Mouse (Mus musculus) midbrain, embryonic 15.5 days (tissue): Measurements from ENCODE around the gene Rpl32. TPM values are rescaled to one million over a fixed set of nuclear protein-coding genes. Genes with fewer than 3 reads are reported as not detected.
A peak's percentile ranks its signal among the peaks of the same experiment; 100 is the strongest.

Experiments
- ATAC-seq: fragments of 200-750 bp; cut with Nextera tagmentation; replicated peaks from 2 replicates; pipeline ENCODE4 v1.8.0; 2017; ENCODE audit warnings: moderate TSS enrichment
- H3K27ac ChIP-seq: fragments of 300-500 bp; sonication (generic); 2 replicates; pipeline ENCODE4 v1.5.1; 2015; ENCODE audit warnings: mild to moderate bottlenecking, inconsistent platforms
- H3K27me3 ChIP-seq: fragments of 300-500 bp; sonication (generic); replicated peaks from 2 replicates; pipeline ENCODE4 v1.6.1; 2015; ENCODE audit warnings: inconsistent platforms
- H3K36me3 ChIP-seq: fragments of 300-500 bp; sonication (generic); replicated peaks from 2 replicates; pipeline ENCODE4 v1.6.1; 2015; ENCODE audit warnings: inconsistent platforms
- H3K4me1 ChIP-seq: fragments of 300-500 bp; sonication (generic); 2 replicates; pipeline ENCODE4 v1.6.1; 2015; ENCODE audit warnings: inconsistent platforms
- H3K4me2 ChIP-seq: fragments of 300-500 bp; sonication (generic); 2 replicates; pipeline ENCODE4 v1.6.1; 2015; ENCODE audit warnings: inconsistent platforms, mild to moderate bottlenecking, moderate library complexity
- H3K4me3 ChIP-seq: fragments of 300-500 bp; sonication (generic); 2 replicates; pipeline ENCODE4 v1.5.1; 2015; ENCODE audit warnings: mild to moderate bottlenecking, inconsistent platforms
- H3K9ac ChIP-seq: fragments of 300-500 bp; sonication (generic); 2 replicates; pipeline ENCODE4 v1.6.1; 2015; ENCODE audit warnings: mild to moderate bottlenecking, inconsistent platforms
- H3K9me3 ChIP-seq: fragments of 300-500 bp; sonication (generic); 2 replicates; pipeline ENCODE4 v1.6.1; 2016; ENCODE audit warnings: inconsistent platforms
- WGBS: fragments of 180-500 bp; shearing (Covaris S2); methylation state at CpG from one replicate; pipeline ENCODE4 v1.1.7; 2015; ENCODE audit warnings: mixed read lengths; 5-methylcytosine and 5-hydroxymethylcytosine counted together
- polyA plus RNA-seq: library from polyadenylated mRNA; unstranded; fragments of >200 nt; fragmentation: Nextera tagmentation; extraction: Ambion mirVana; gene quantifications from 2 replicates; pipeline ENCODE4 v1.2.1, GENCODE M21; 2015

Rpl32 gene
- polyA plus RNA-seq, 1 experiment from 2014 or later = 890 TPM

DNA sequence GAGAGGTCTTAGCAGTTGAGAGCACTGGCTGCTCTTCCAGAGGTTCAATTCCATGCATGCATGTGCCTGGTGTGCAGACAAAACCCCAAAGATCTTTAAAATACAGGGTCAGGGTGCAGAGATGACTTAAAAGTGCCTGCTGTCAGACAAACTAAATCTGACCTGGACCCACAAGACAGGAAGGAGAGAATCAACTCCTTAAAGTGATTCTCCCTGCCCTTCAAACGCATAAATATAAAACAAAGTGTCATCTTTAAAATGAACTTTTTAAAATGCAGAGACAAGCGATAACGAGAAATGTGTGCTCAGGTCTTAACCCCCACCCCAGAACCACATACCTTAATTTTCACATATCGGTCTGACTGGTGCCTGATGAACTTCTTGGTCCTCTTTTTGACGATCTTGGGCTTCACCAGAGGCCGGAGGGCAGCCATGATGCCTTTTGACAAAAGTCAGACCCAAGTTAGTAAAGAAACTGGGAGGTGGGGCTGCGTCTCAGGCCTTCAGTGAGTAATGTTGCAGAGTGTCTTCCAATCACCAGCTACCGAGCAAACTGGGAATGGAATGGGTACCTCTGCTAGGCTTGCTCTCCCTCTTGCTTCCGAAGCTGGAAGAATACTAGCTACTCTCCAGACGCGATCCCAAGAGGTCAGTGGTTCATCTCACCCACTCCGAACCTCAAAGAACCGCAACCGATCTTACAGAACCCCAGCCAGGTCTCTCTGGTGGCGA is 917 bp downstream of the Rpl32 start:
- ATAC-seq = 0 out of 2 replicates have a peak, but pooled peaks have one; percentile 1
- H3K4me3 ChIP-seq = peak overlapping the region; percentile 75
- H3K9me3 ChIP-seq = no peaks in the 10 kb centered on the region
- H3K4me1 ChIP-seq = peaks cover 22% of the 10 kb centered on the region
- H3K9ac ChIP-seq = peak overlapping the region; percentile 87
- H3K27me3 ChIP-seq = no peaks in the 10 kb centered on the region
- peak overlapping the region; percentile 83 for H3K4me2 ChIP-seq
- 5% methylated on average over 15 of the region's 15 CpGs for WGBS
- H3K36me3 ChIP-seq = peaks cover 7% of the 10 kb centered on the region
- peak overlapping the region; percentile 92 for H3K27ac ChIP-seq

DNA sequence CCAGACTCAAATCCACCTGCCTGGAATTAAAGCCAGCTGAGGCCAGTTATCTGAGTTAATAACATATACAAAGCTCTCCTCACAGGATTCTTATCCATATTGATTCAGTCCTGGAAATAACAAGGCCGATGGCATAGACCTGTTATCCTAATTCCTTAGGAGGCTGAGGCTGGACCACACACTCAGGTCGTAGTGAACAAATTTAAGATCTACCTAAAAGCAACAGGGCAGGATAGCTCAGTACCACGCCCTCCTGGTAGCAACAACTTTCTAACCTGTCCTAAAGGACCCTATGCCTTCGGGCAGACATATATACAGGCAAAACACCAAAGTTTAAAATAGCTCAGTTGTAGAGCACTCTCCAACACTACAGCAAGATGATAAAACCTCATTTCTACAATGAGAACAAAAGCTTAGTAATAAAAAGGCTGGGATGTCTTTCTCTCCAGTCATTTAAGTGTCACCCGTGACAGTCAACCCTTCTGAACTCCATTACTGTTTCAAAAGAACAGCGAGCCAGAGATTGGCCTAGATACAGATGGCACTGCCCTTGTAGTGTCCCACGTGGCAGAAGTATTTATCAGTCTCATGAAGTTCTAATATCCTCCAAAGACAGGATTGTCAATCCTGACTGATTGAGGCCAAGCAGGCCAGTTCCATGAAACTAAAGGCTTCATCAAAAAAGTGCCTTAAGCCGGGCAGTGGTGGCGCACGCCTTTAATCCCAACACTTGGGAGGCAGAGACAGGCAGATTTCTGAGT is 3.9 kb downstream of the Rpl32 start:
- no peak overlapping the region for H3K9ac ChIP-seq
- H3K4me2 ChIP-seq = no peak overlapping the region
- H3K36me3 ChIP-seq = peaks cover 26% of the 10 kb centered on the region
- ATAC-seq = no peak
- WGBS = 67% methylated on average over 10 of the region's 10 CpGs
- peaks cover 22% of the 10 kb centered on the region for H3K4me1 ChIP-seq
- no peaks in the 10 kb centered on the region for H3K27me3 ChIP-seq
- H3K9me3 ChIP-seq = no peaks in the 10 kb centered on the region
- no peak overlapping the region for H3K27ac ChIP-seq
- H3K4me3 ChIP-seq = no peak overlapping the region

DNA sequence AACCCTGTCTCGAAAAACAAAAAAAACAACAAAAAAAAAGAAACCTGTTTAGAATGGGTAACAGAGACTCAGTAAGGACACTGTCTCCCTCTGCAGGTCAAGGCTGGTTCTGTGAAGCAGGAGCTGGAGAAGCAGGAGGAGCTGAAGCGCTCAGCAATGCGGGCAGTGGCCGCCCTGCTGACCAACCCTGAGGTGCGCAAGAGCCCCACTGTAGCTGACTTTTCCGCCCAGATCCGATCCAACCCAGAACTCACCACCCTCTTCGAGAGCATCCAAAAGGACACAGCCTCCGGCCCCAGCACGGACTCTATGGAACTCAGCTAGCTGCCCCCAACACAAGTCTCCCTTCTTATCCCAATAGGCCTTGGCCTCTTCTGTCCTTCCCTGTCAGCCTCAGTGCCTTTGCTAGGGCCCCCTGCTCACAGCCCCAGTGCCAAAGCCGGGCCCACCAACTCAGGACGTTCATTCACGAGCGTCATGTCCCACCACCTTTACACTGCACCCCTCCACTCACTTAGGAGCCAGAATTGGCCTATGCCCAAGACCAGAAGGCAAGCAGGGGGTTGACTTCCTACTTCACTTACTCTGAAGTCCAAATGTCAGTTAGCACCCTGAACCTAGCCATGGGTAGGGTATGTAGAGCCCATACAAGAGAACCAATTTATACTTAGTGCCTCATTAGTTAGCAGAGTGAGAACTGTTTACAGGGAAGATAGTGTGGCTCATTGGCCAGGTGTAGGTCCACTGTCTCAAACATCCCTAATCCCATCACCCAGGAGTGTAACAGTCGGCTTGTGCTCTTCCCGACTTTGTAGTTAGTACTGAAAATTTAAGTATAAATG is 4.8 kb downstream of the Rpl32 start:
- Histone ChIP-seq H3K9ac (no peak overlapping the region), H3K4me2 (no peak overlapping the region), H3K36me3 (peaks cover 30% of the 10 kb centered on the region), H3K4me3 (no peak overlapping the region), H3K9me3 (no peaks in the 10 kb centered on the region), H3K27me3 (no peaks in the 10 kb centered on the region), H3K27ac (no peak overlapping the region), H3K4me1 (peaks cover 22% of the 10 kb centered on the region)
- 48% methylated on average over 16 of the region's 16 CpGs for whole genome bisulfite sequencing
- ATAC-seq = no peak

DNA sequence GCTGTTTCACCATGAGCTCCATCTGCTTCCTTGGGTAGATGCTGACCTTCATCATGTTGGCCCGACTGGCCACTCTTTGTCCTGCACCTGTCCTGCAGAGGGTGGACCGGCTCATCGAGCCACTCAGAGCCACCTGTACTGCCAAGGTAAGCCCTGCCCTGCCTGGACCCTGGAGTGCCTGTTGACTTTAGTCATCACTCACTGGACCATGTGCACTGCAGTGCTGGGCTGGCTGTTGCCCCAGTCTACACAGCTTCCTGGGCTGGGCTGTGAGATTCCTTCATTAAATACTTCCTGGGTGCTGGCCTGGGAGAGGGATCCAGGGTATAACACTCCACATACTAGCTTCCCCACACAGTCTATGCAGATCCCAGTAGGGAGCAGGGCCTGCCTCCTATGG is 6.7 kb downstream of the Rpl32 start:
- Histone ChIP-seq H3K4me2 (no peak overlapping the region), H3K9me3 (no peaks in the 10 kb centered on the region), H3K36me3 (peaks cover 46% of the 10 kb centered on the region), H3K27me3 (no peaks in the 10 kb centered on the region), H3K4me1 (peaks cover 13% of the 10 kb centered on the region), H3K9ac (no peak overlapping the region), H3K27ac (no peak overlapping the region), H3K4me3 (no peak overlapping the region)
- ATAC-seq = no peak
- WGBS = 97% methylated on average over 3 of the region's 3 CpGs

DNA sequence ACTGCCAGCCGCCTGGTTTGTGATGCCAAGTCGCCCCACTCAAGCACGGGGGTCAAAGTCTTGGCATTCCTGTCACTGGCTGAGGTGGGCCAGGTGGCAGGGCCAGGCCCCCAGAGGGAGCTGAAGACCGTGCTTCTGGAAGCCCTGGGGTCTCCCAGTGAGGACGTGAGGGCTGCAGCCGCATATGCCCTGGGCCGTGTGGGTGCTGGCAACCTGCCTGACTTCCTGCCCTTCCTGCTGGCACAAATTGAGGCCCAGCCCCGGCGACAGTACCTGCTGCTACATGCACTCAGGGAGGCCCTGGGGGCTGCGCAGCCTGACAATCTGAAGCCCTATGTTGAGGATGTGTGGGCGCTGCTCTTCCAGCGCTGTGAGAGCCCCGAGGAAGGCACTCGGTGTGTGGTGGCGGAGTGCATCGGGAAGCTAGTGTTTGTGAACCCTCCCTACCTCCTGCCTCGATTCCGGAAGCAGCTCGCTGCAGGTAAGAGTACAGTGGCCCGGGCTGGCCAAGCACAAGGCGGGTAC is 15.8 kb downstream of the Rpl32 start:
- Histone ChIP-seq H3K4me3 (no peak overlapping the region), H3K36me3 (peaks cover 59% of the 10 kb centered on the region), H3K4me1 (no peaks in the 10 kb centered on the region), H3K9me3 (no peaks in the 10 kb centered on the region), H3K27ac (no peak overlapping the region), H3K27me3 (no peaks in the 10 kb centered on the region), H3K4me2 (no peak overlapping the region), H3K9ac (no peak overlapping the region)
- ATAC-seq = no peak
- 92% methylated on average over 21 of the region's 21 CpGs for WGBS

DNA sequence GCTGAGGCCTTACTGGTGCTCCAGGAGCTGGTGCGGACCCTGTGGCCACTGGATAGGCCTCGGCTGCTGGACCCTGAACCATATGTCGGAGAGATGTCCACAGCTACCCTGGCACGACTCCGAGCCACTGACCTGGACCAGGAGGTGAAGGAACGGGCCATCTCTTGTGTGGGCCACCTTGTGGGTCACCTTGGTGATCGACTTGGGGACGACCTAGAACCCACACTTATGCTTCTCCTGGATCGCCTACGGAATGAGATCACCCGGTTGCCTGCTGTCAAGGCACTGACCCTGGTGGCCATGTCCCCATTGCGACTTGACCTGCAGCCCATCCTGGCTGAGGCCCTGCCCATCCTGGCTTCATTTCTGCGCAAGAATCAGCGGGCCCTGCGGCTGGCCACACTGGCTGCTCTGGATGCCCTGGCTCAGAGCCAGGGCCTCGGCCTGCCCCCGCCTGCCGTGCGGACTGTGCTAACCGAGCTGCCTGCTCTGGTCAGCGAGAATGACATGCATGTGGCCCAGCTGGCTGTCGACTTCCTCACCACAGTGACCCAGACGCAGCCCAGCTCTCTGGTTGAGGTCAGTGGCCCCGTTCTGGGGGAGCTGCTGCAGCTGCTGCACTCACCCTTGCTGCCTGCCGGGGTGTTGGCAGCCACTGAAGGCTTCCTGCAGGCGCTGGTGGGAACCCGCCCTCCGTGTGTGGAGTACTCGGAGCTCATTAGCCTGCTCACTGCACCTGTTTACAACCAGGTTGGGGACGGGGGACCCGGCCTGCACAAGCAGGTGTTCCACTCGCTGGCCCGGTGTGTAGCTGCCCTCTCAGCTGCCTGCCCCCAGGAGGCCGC is 16.5 kb downstream of the Rpl32 start:
- H3K4me1 ChIP-seq = no peaks in the 10 kb centered on the region
- no peaks in the 10 kb centered on the region for H3K27me3 ChIP-seq
- no peak overlapping the region for H3K9ac ChIP-seq
- WGBS = 90% methylated on average over 34 of the region's 34 CpGs
- H3K4me2 ChIP-seq = no peak overlapping the region
- no peak for ATAC-seq
- H3K36me3 ChIP-seq = peaks cover 61% of the 10 kb centered on the region
- H3K27ac ChIP-seq = no peak overlapping the region
- H3K9me3 ChIP-seq = no peaks in the 10 kb centered on the region
- H3K4me3 ChIP-seq = no peak overlapping the region

DNA sequence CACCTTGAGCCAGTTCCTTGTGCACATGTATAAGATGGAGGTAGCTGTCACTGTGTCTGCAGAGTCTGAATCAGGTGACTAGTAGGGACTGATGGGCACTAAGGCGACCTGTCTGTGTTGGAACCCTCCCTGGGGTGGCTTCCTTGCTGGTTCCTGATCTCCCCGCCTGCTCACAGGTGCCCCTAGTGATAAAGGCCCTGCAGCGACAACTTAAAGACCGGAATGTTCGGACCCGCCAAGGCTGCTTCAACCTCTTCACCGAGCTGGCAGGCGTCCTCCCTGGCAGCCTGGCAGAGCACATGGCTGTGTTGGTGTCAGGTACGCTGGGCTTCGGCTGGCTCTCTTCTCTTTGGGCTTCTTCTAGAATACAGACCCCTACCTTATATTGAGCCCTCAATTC is 17.5 kb downstream of the Rpl32 start:
- no peak overlapping the region for H3K4me2 ChIP-seq
- H3K36me3 ChIP-seq = peaks cover 58% of the 10 kb centered on the region
- no peak overlapping the region for H3K27ac ChIP-seq
- no peak overlapping the region for H3K4me3 ChIP-seq
- H3K27me3 ChIP-seq = no peaks in the 10 kb centered on the region
- H3K9me3 ChIP-seq = no peaks in the 10 kb centered on the region
- WGBS = 84% methylated on average over 10 of the region's 10 CpGs
- ATAC-seq = no peak
- no peaks in the 10 kb centered on the region for H3K4me1 ChIP-seq
- H3K9ac ChIP-seq = no peak overlapping the region

DNA sequence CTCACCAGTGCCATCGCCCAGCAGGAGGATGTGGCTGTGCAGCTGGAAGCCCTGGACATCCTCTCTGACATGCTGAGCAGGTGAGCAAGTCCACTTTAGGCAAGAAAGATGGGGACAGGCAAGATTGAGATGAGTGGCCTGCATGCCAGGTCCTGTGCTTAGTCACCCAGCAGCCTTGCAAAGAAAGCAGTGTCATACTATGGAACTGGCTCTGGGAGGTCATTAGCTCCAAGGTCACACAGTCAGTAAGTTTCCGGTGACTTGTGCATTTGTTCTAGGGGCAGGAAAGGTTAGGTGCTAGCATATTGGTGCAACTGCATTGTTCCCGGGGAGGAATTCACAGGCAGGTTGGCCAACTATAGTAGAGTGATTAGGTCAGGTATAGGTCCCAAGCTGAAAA is 25.8 kb downstream of the Rpl32 start:
- Histone ChIP-seq H3K9me3 (no peaks in the 10 kb centered on the region), H3K27ac (no peak overlapping the region), H3K4me1 (no peaks in the 10 kb centered on the region), H3K4me3 (no peak overlapping the region), H3K4me2 (no peak overlapping the region), H3K36me3 (peaks cover 37% of the 10 kb centered on the region), H3K27me3 (no peaks in the 10 kb centered on the region), H3K9ac (no peak overlapping the region)
- no peak for ATAC-seq
- 97% methylated on average over 3 of the region's 3 CpGs for WGBS

DNA sequence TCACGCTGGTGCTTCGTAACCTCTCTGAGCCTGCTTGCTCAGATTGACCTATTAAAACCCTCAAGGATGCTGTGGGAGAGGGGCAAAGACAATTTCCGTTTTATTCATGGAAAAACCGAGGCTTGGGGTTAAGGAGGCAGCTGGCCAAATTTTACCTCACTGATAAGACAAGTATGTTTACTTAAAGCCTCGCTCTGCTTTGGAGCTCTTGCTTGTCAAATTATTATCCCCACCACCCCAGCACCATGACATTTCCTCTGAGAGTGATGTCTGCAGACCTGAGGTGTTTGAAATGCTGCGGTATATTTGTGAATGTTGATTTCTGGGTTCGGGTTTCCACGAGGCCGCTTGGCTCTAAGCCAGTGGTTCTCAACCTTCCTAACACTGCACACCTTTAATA is 32.2 kb downstream of the Rpl32 start:
- Histone ChIP-seq H3K4me1 (peaks cover 26% of the 10 kb centered on the region), H3K4me2 (peak overlapping the region; percentile 88), H3K27me3 (no peaks in the 10 kb centered on the region), H3K9me3 (no peaks in the 10 kb centered on the region), H3K4me3 (peak overlapping the region; percentile 95), H3K36me3 (no peaks in the 10 kb centered on the region), H3K9ac (0 out of 2 replicates have a peak overlapping the region, but pooled peaks have one; percentile 88), H3K27ac (no peak overlapping the region)
- no peak for ATAC-seq
- WGBS = 70% methylated on average over 9 of the region's 9 CpGs

DNA sequence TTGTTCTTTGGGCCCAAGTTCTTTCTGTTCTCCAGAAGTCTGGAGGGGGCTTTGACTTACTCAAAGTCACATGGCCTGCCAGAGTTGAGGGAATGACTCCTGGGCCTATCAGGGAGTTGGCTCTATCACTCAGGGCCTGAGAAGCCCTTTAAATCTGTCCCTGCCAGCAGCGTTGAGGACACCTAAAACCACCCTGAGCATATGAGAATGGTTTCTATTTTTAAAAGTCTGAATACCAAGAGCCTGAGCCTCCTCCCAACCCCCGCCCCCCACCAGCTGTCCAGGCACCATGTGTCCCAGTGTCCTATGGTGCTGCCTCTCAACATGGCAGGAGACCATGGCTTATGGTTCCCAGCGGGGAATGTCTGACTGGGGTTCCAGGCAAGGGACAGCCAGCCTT is 32.7 kb downstream of the Rpl32 start:
- Histone ChIP-seq H3K36me3 (no peaks in the 10 kb centered on the region), H3K27me3 (no peaks in the 10 kb centered on the region), H3K4me2 (peak overlapping the region; percentile 88), H3K4me1 (peaks cover 26% of the 10 kb centered on the region), H3K9ac (peak overlapping the region; percentile 88; the same call in 1 of the 2 replicates), H3K27ac (no peak overlapping the region), H3K9me3 (no peaks in the 10 kb centered on the region), H3K4me3 (peak overlapping the region; percentile 95)
- 44% methylated on average over 3 of the region's 3 CpGs for WGBS
- no peak for ATAC-seq

DNA sequence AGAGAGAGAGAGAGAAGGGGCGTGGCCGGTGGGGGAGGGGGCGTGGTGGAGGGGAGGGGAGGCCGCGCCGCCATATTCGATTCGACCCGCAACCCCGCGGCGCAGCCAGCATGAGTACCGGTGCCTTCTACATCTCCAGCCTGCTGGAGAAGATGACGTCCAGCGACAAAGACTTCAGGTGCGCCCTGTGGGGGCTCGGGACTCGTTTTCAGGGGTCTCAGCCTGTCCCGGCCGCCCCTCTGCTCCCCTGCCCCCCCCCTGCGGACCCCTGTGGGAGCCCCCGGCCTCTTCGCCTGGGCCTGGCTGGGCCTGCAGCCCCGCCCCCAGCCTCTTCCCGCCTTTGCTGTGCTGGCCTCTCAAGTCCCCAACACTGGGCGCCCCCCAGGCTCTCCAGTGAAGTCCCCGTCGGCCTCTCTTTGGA is 34.0 kb downstream of the Rpl32 start, which contains the start of gene Cand2:
Gene Cand2, plus strand, starts transcription at position 38 of the 421 bp plus-strand sequence.
- ATAC-seq = peak; percentile 80
- peak within 1 kb of the TSS; percentile 88 for H3K9ac ChIP-seq
- H3K36me3 ChIP-seq = no peaks in the 10 kb centered on the region
- no peaks in the 10 kb centered on the region for H3K9me3 ChIP-seq
- WGBS = under 1% methylated on average over 25 of the region's 28 CpGs
- peak within 1 kb of the TSS; percentile 95 for H3K4me3 ChIP-seq
- peak within 1 kb of the TSS; percentile 80 for H3K27ac ChIP-seq
- H3K27me3 ChIP-seq = no peaks in the 10 kb centered on the region
- peak within 1 kb of the TSS; percentile 88 for H3K4me2 ChIP-seq
- H3K4me1 ChIP-seq = peaks cover 26% of the 10 kb centered on the region
